Mouse (Mus musculus) spleen, postnatal 10 days (tissue): Measurements from ENCODE around the gene Gm26938.

ENCODE experiments used
- DNase-seq, 2 experiments: peaks; one replicate each; pipeline ENCODE4 v3.0.0; 2021 to 2022; ENCODE audit warnings: low spot score in 2 of 2

Gm26938 gene

GRCm38 (mm10) chr5:139794938-139795337, 31.3 kb downstream of the Gm26938 start:
- DNase-seq = peak in 1 of 2 experiments; percentile 58

GRCm38 (mm10) chr5:139794137-139794536, 32.1 kb downstream of the Gm26938 start:
- no peak for DNase-seq

GRCm38 (mm10) chr5:139793338-139794089, 32.7 kb downstream of the Gm26938 start:
- DNase-seq = no peak

- DNase-seq = no peak
Measured at GRCm38 (mm10) chr5:139792966-139793337, 33.3 kb downstream of the Gm26938 start.

- no peak for DNase-seq
Measured at GRCm38 (mm10) chr5:139792159-139792775, 33.9 kb downstream of the Gm26938 start.

GRCm38 (mm10) chr5:139791227-139792158, 34.7 kb downstream of the Gm26938 start, which contains the start of gene Mafk:
TSS of gene Mafk (plus strand) at chr5:139791513.
- peak; percentile 99 to 100 for DNase-seq

- peak in 1 of 2 experiments; percentile 48 for DNase-seq
Measured at GRCm38 (mm10) chr5:139789466-139789865, 36.7 kb downstream of the Gm26938 start.

GRCm38 (mm10) chr5:139781406-139781805, 44.8 kb downstream of the Gm26938 start:
- DNase-seq = no peak

- DNase-seq = peak in 1 of 2 experiments; percentile 43
Measured at GRCm38 (mm10) chr5:139776966-139777365, 49.2 kb downstream of the Gm26938 start.

GRCm38 (mm10) chr5:139775216-139775926, 50.8 kb downstream of the Gm26938 start, which contains the start of gene Ints1:
TSS of gene Ints1 (minus strand) at chr5:139775674.
- peak; percentile 94 to 99 for DNase-seq

- DNase-seq = no peak
Measured at GRCm38 (mm10) chr5:139768216-139768615, 58.0 kb downstream of the Gm26938 start.

- DNase-seq = peak in 1 of 2 experiments; percentile 61
Measured at GRCm38 (mm10) chr5:139764296-139764695, 61.9 kb downstream of the Gm26938 start.

GRCm38 (mm10) chr5:139758096-139758495, 68.1 kb downstream of the Gm26938 start:
- no peak for DNase-seq
